Mouse (Mus musculus) neural tube, postnatal 0 days (tissue): ENCODE results near the gene Ednra. TPM values are rescaled to one million over a fixed set of nuclear protein-coding genes. Genes with fewer than 3 reads are reported as not detected.

Source experiments
- polyA plus RNA-seq: library from polyadenylated mRNA; unstranded; fragments of >200 nt; fragmentation: Nextera tagmentation; extraction: Ambion mirVana; gene quantifications from 2 replicates; pipeline ENCODE4 v1.2.1, GENCODE M21; 2015

The Ednra gene
- 6.0 and 6.1 TPM in 2 replicates for polyA plus RNA-seq

GRCm38 (mm10) chr8:77724046-77724930, at the start of gene Ednra:
TSS of gene Ednra (minus strand) at chr8:77724464.

Other genes starting within 250 kb of the Ednra start
- 4.8 and 5.6 TPM in 2 replicates for gene Arhgap10, start 206.5 kb downstream of the Ednra start, polyA plus RNA-seq
- gene Prmt9, start 175.1 kb downstream of the Ednra start, polyA plus RNA-seq = 24.5 and 25.8 TPM in 2 replicates
- gene Tmem184c, start 113.8 kb downstream of the Ednra start, polyA plus RNA-seq = 65.7 and 66.7 TPM in 2 replicates